Mouse (Mus musculus) forebrain, embryonic 11.5 days (tissue): ENCODE measurements around the gene Daam2. TPM values are rescaled to one million over a fixed set of nuclear protein-coding genes. Genes with fewer than 3 reads are reported as not detected.
A peak's percentile ranks its signal among the peaks of the same experiment; 100 is the strongest.

Source experiments
- ATAC-seq: fragments of 200-750 bp; cut with Nextera tagmentation; replicated peaks from 2 replicates; pipeline ENCODE4 v1.8.0; 2017; ENCODE audit warnings: moderate TSS enrichment; ENCODE audit not compliant: low FRiP score
- DNase-seq: peaks from one replicate; pipeline ENCODE4 v3.0.0-alpha.2; 2017; ENCODE audit warnings: low spot score
- H3K27ac ChIP-seq: fragments of 300-500 bp; sonication (generic); 2 replicates; pipeline ENCODE4 v1.5.1; 2014; ENCODE audit warnings: low read depth, low read length
- H3K27me3 ChIP-seq: fragments of 300-500 bp; sonication (generic); 2 replicates; pipeline ENCODE4 v1.6.1; 2014; ENCODE audit warnings: mild to moderate bottlenecking, low read length, mixed read lengths; ENCODE audit not compliant: control insufficient read depth, insufficient read depth
- H3K36me3 ChIP-seq: fragments of 300-500 bp; sonication (generic); 2 replicates; pipeline ENCODE4 v1.6.1; 2014; ENCODE audit warnings: mild to moderate bottlenecking, low read length, moderate library complexity, mixed read lengths; ENCODE audit not compliant: control insufficient read depth, insufficient read depth
- H3K4me1 ChIP-seq: fragments of 300-500 bp; sonication (generic); replicated peaks from 2 replicates; pipeline ENCODE4 v1.6.1; 2014; ENCODE audit warnings: low read length, mixed read lengths; ENCODE audit not compliant: control insufficient read depth, insufficient read depth
- H3K4me2 ChIP-seq: fragments of 300-500 bp; sonication (generic); 2 replicates; pipeline ENCODE4 v1.6.1; 2014; ENCODE audit warnings: low read depth, mild to moderate bottlenecking, low read length, moderate library complexity, mixed read lengths; ENCODE audit not compliant: severe bottlenecking
- H3K4me3 ChIP-seq: fragments of 300-500 bp; sonication (generic); 2 replicates; pipeline ENCODE4 v1.5.1; 2014; ENCODE audit warnings: low read depth, low read length
- H3K9ac ChIP-seq: fragments of 300-500 bp; sonication (generic); 2 replicates; pipeline ENCODE4 v1.6.1; 2014; ENCODE audit warnings: low read length
- H3K9me3 ChIP-seq: fragments of 300-500 bp; sonication (generic); 2 replicates; pipeline ENCODE4 v1.6.1; 2016; ENCODE audit warnings: low read length, mixed read lengths; ENCODE audit not compliant: control insufficient read depth
- WGBS: fragments of 180-500 bp; shearing (Covaris S2); extraction: QIAGEN DNeasy Blood & Tissue Kit; methylation state at CpG from one replicate; pipeline ENCODE4 v1.1.7; 2014; 5-methylcytosine and 5-hydroxymethylcytosine counted together
- polyA plus RNA-seq: library from polyadenylated mRNA; unstranded; fragments of >200 nt; fragmentation: Nextera tagmentation; extraction: Ambion mirVana; gene quantifications from 2 replicates; pipeline ENCODE4 v1.2.1, GENCODE M21; 2014

Gene Daam2
- polyA plus RNA-seq = 1.5 and 1.9 TPM in 2 replicates

DNA sequence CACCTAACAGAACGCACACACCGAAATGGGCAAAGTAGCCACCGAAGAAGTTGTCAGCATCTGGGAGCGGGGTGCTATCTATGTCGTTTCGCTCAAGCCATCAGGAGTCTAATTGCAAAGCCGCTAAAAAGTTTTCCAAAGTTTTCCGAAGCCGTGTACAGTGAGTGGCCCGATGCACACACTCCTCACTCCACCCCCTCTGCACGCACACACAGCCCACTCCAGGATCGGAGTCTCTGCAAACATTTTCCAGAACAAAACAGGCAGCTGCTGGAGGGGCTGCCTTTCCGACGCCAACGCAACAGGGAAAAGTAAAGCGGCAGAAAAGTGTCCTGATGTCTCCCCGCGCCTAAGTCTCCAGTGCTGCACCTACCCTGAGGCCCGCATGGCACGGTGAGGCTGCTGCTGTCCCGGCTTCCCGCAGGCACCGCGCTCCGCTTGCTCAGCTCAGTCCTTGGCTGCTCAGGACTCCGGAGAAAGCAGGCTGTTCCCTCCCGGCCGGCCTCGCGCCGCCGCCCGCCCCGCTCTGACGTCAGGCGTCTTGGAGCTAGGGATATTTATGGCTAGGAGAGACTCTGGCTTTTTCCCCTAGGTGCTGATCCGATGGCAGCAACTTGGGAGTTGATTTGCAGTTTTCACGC is at the start of gene Daam2:
Daam2 (minus strand) TSS at position 514 of the 641 bp plus-strand sequence.
- Histone ChIP-seq H3K4me2 (peak within 1 kb of the TSS; percentile 85), H3K4me1 (peaks cover 5% of the 10 kb centered on the region; the same call in 1 of the 2 replicates), H3K9me3 (no peaks in the 10 kb centered on the region), H3K27me3 (no peaks in the 10 kb centered on the region; the same call in 1 of the 2 replicates), H3K4me3 (peak within 1 kb of the TSS; percentile 41), H3K27ac (no peak within 1 kb of the TSS), H3K36me3 (no peaks in the 10 kb centered on the region), H3K9ac (peak within 1 kb of the TSS; percentile 68)
- 4% methylated on average over 38 of the region's 38 CpGs for WGBS
- DNase-seq (peak; percentile 82), ATAC-seq (peak; percentile 87)

GRCm38 (mm10) chr17:49610296-49610695 is 46.2 kb upstream of the Daam2 start:
- H3K9ac ChIP-seq = no peak overlapping the region
- ATAC-seq (no peak), DNase-seq (no peak)
- no peaks in the 10 kb centered on the region for H3K36me3 ChIP-seq
- no peak overlapping the region for H3K4me3 ChIP-seq
- H3K9me3 ChIP-seq = no peaks in the 10 kb centered on the region
- no peaks in the 10 kb centered on the region for H3K27me3 ChIP-seq
- no peak overlapping the region for H3K27ac ChIP-seq
- WGBS = 78% methylated on average over 8 of the region's 8 CpGs
- H3K4me1 ChIP-seq = peaks cover 3% of the 10 kb centered on the region; the same call in 1 of the 2 replicates
- H3K4me2 ChIP-seq = no peak overlapping the region

DNA sequence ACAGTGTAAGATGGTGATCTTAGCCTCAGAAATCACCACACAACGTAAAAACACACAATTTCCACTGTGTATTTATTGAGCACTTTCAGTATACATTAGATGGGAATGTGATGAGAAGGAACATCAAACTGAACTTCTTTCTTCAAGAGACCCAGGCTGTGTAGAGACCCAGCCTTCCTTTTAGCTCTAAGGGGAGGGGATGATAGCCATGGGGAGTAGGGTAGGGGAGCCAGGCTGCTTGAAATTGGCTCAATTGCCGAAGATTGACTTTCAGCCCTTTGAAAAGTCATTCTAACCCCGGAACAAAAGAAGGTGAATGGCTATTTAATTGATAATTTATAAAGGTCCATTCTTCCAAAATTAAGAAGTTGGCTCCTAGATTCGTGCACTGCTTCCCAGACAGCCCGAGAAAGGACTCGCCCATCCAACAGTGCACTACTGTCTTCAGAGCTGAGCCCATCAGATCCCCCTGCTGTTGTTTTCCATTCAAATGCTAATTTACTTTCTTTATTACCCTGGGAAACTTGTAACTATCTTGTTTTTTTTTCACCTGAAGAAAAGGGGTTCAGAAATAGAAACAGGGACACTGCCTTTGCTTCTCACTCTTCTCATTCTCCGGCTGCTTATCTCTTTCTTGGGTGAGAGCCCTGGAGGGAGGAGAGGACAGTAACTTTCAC is 43.3 kb upstream of the Daam2 start:
- no peak for DNase-seq
- H3K27ac ChIP-seq = no peak overlapping the region
- 18% methylated on average over 7 of the region's 7 CpGs for WGBS
- no peaks in the 10 kb centered on the region for H3K27me3 ChIP-seq
- H3K4me3 ChIP-seq = no peak overlapping the region
- H3K9me3 ChIP-seq = no peaks in the 10 kb centered on the region; the same call in 1 of the 2 replicates
- peaks cover 3% of the 10 kb centered on the region; the same call in 1 of the 2 replicates for H3K4me1 ChIP-seq
- ATAC-seq = peak; percentile 49; the same call in 1 of the 2 replicates
- H3K4me2 ChIP-seq = no peak overlapping the region
- no peak overlapping the region for H3K9ac ChIP-seq
- H3K36me3 ChIP-seq = no peaks in the 10 kb centered on the region

- no peak overlapping the region for H3K27ac ChIP-seq
- H3K9me3 ChIP-seq = no peaks in the 10 kb centered on the region; the same call in 1 of the 2 replicates
- DNase-seq = no peak
- no peak overlapping the region for H3K4me2 ChIP-seq
- H3K27me3 ChIP-seq = no peaks in the 10 kb centered on the region
- H3K9ac ChIP-seq = no peak overlapping the region
- no peak overlapping the region for H3K4me3 ChIP-seq
- H3K36me3 ChIP-seq = no peaks in the 10 kb centered on the region
- ATAC-seq = no peak
- 77% methylated on average over 4 of the region's 4 CpGs for WGBS
- H3K4me1 ChIP-seq = peaks cover 3% of the 10 kb centered on the region; the same call in 1 of the 2 replicates
These were observed 41.3 kb upstream of the Daam2 start for GRCm38 (mm10) chr17:49605397-49605796.

DNA sequence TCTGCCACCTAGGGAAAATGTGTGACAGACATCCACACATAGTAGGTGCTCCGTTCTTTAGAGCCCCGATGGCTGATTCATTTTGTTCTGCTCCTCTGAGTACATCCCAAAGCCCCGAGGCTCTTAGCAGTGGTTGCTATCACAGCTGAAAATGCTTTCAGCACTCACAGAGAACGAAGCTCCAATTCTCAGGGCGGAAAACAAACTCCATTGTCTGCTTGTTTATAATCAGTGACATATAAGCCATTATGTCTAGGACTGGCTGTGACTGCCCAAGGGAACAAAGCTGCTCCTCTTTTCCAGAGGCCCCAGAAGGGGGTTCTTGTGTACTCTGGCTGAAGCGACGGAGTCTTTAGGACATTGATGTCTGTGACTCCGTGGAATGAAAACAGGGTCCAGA is 25.9 kb upstream of the Daam2 start:
- Histone ChIP-seq H3K4me2 (no peak overlapping the region), H3K27me3 (no peaks in the 10 kb centered on the region), H3K9ac (no peak overlapping the region), H3K4me1 (no peaks in the 10 kb centered on the region), H3K4me3 (no peak overlapping the region), H3K36me3 (no peaks in the 10 kb centered on the region), H3K27ac (no peak overlapping the region), H3K9me3 (no peaks in the 10 kb centered on the region)
- WGBS = 49% methylated on average over 8 of the region's 8 CpGs
- DNase-seq = no peak
- no peak for ATAC-seq

- Histone ChIP-seq H3K9ac (no peak overlapping the region), H3K27ac (no peak overlapping the region), H3K27me3 (no peaks in the 10 kb centered on the region), H3K4me3 (no peak overlapping the region), H3K36me3 (no peaks in the 10 kb centered on the region), H3K9me3 (no peaks in the 10 kb centered on the region), H3K4me2 (no peak overlapping the region), H3K4me1 (no peaks in the 10 kb centered on the region)
- DNase-seq = no peak
- no peak for ATAC-seq
- 79% methylated on average over 11 of the region's 11 CpGs for WGBS
These were observed 18.3 kb upstream of the Daam2 start for GRCm38 (mm10) chr17:49582471-49582870.

DNA sequence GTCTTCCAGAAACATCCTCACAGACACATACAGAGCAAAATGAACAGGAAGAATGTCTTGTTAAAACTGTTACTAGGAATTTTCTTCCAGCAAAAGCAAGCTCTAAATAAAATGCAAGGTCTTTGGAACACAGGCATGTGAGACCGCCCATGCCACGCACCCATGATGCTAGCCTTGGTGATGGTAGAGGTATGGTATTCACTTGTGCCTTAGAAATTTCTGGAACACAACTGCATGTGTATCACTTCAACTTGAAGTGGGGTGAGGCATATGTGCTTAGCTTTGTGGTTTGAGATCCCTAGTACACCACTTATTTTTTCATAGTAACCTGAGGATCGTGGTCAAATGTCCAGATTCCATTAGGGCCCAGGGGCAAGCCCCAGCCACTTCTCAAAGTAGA is 13.2 kb upstream of the Daam2 start:
- Histone ChIP-seq H3K36me3 (no peaks in the 10 kb centered on the region), H3K27ac (no peak overlapping the region), H3K4me2 (no peak overlapping the region), H3K4me1 (no peaks in the 10 kb centered on the region), H3K27me3 (no peaks in the 10 kb centered on the region), H3K9ac (no peak overlapping the region), H3K4me3 (no peak overlapping the region), H3K9me3 (no peaks in the 10 kb centered on the region)
- 90% methylated on average over 3 of the region's 3 CpGs for WGBS
- ATAC-seq (no peak), DNase-seq (no peak)

DNA sequence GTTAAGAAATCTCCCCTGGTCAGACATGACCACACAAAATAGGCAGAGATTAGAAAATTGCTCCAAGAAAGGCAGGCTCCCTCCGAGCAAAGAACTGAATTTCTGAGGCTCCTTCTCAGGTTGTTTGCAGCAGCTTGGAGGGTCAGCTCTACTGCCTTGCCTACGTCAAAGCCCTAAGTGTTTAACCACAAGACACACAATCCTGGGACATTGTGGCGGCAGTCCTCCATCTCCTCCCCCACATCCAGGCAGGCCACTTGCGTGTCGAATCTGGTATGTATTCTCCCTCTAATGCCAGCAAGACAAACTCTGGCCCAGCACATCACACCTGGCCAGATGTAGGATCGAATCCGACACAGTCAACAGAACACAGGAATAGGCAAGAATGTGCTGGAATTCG is 4.6 kb upstream of the Daam2 start:
- H3K36me3 ChIP-seq = no peaks in the 10 kb centered on the region
- no peak overlapping the region for H3K27ac ChIP-seq
- no peaks in the 10 kb centered on the region; the same call in 1 of the 2 replicates for H3K4me1 ChIP-seq
- DNase-seq = no peak
- H3K4me2 ChIP-seq = no peak overlapping the region
- H3K9me3 ChIP-seq = no peaks in the 10 kb centered on the region
- WGBS = 82% methylated on average over 8 of the region's 8 CpGs
- ATAC-seq = no peak
- H3K4me3 ChIP-seq = no peak overlapping the region
- H3K27me3 ChIP-seq = no peaks in the 10 kb centered on the region
- H3K9ac ChIP-seq = no peak overlapping the region
